Mouse (Mus musculus) forebrain, embryonic 10.5 days (tissue): ENCODE results near the gene Arhgap32. TPM values are rescaled to one million over a fixed set of nuclear protein-coding genes. Genes with fewer than 3 reads are reported as not detected.

Source experiments
- DNase-seq: peaks from one replicate; pipeline ENCODE4 v3.0.0-alpha.2; 2017; ENCODE audit warnings: low spot score; ENCODE audit errors: extremely low spot score
- H3K27ac ChIP-seq: fragments of 300-500 bp; sonication (generic); 2 replicates; pipeline ENCODE4 v1.5.1; 2016; ENCODE audit warnings: mild to moderate bottlenecking
- H3K27me3 ChIP-seq: fragments of 300-500 bp; sonication (generic); 2 replicates; pipeline ENCODE4 v1.6.1; 2016; ENCODE audit warnings: mild to moderate bottlenecking; ENCODE audit not compliant: poor library complexity, severe bottlenecking
- H3K36me3 ChIP-seq: fragments of 300-500 bp; sonication (generic); replicated peaks from 2 replicates; pipeline ENCODE4 v1.6.1; 2016; ENCODE audit warnings: mild to moderate bottlenecking, moderate library complexity
- H3K4me1 ChIP-seq: fragments of 300-500 bp; sonication (generic); 2 replicates; pipeline ENCODE4 v1.6.1; 2016
- H3K4me3 ChIP-seq: fragments of 300-500 bp; sonication (generic); 2 replicates; pipeline ENCODE4 v1.5.1; 2016; ENCODE audit warnings: mild to moderate bottlenecking, moderate library complexity
- H3K9me3 ChIP-seq: fragments of 300-500 bp; sonication (generic); 2 replicates; pipeline ENCODE4 v1.6.1; 2016; ENCODE audit warnings: mild to moderate bottlenecking, moderate library complexity
- WGBS: fragments of 180-500 bp; shearing (Covaris S2); methylation state at CpG from one replicate; pipeline ENCODE4 v1.1.7; 2016; 5-methylcytosine and 5-hydroxymethylcytosine counted together
- polyA plus RNA-seq: library from polyadenylated mRNA; unstranded; fragments of >200 nt; fragmentation: Nextera tagmentation; extraction: Ambion mirVana; gene quantifications from 2 replicates; pipeline ENCODE4 v1.2.1, GENCODE M21; 2016

Gene Arhgap32
- polyA plus RNA-seq, 1 experiment from 2014 or later = 4.5 TPM

DNA sequence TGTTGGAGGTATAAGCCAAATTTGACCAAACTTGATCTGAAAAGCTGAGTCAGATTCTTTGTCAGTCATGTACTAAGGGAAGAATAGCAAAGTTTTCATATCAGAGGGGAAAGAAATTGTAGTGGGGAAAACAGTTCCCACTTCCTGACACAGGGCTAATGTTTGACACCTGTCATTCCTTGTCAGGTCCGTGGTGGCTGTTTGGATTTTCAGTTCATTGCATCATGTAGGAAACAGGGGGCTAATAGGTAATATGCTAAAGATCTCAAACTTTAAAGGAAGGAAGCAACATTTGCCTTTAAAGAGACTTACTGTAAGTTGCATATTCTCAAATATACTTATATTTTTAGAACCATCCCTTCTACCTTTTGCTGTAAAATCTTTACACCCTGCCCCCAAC, 109.6 kb downstream of the Arhgap32 start:
- DNase-seq = no peak
- H3K4me3 ChIP-seq = no peak overlapping the region
- 83% methylated on average over 1 of the region's 1 CpGs for WGBS
- no peaks in the 10 kb centered on the region for H3K27me3 ChIP-seq
- no peaks in the 10 kb centered on the region for H3K36me3 ChIP-seq
- no peak overlapping the region for H3K27ac ChIP-seq
- H3K9me3 ChIP-seq = no peaks in the 10 kb centered on the region
- peaks cover 30% of the 10 kb centered on the region for H3K4me1 ChIP-seq

DNA sequence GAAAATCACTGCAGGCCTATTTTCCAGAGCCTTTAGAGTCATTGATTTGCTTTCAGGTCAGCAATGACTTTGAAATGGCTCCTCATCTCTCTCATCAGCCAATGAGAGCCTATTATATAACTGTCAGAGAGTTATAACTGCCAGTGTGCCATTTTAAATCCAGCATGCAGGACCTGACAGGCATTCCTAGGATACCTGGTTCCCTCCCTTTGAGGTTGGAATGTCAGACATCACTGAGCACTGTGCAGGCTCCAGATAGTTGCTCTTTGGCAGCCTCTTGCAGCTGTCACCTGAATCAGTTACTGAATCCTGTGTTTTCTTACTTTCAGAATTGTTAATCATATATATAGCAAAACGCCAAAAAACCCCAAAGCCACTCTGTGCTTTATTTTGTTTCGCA, 111.1 kb downstream of the Arhgap32 start:
- Histone ChIP-seq H3K27ac (no peak overlapping the region), H3K27me3 (no peaks in the 10 kb centered on the region), H3K4me1 (peaks cover 27% of the 10 kb centered on the region), H3K9me3 (no peaks in the 10 kb centered on the region), H3K36me3 (no peaks in the 10 kb centered on the region), H3K4me3 (no peak overlapping the region)
- 93% methylated on average over 2 of the region's 2 CpGs for WGBS
- DNase-seq = no peak

DNA sequence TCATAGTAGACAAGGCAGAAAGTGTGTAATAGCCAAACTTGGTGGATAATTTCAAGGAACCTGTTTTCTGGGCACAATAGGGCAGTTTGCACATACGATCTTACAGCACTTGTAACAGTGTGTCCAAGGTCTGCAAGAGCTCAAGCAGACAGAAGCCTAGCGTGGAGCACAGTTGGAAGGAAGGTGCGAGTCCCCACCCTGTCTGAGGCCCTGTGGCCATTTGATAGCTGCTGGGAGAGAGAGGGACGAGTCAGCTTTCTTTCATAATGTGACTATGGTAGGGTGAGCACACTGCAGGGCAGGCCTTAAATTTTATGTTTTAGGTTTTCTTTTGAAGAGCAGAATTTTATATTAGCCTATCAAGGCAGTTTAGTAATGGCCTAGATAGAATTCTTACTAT, 117.7 kb downstream of the Arhgap32 start:
- no peak for DNase-seq
- H3K9me3 ChIP-seq = no peaks in the 10 kb centered on the region
- WGBS = 88% methylated on average over 4 of the region's 4 CpGs
- no peaks in the 10 kb centered on the region for H3K4me1 ChIP-seq
- H3K4me3 ChIP-seq = no peak overlapping the region
- no peaks in the 10 kb centered on the region for H3K36me3 ChIP-seq
- H3K27me3 ChIP-seq = no peaks in the 10 kb centered on the region
- no peak overlapping the region for H3K27ac ChIP-seq

- Histone ChIP-seq H3K9me3 (no peaks in the 10 kb centered on the region), H3K27ac (no peak overlapping the region), H3K4me3 (no peak overlapping the region), H3K4me1 (no peaks in the 10 kb centered on the region), H3K27me3 (no peaks in the 10 kb centered on the region), H3K36me3 (0 out of 2 replicates have a peak, but pooled peaks cover 2% of the 10 kb centered on the region)
- WGBS = 92% methylated on average over 3 of the region's 3 CpGs
- no peak for DNase-seq
Observed at GRCm38 (mm10) chr9:32234767-32235489, 119.0 kb downstream of the Arhgap32 start.

GRCm38 (mm10) chr9:32238899-32239298, 123.0 kb downstream of the Arhgap32 start:
- DNase-seq = no peak
- peaks cover 2% of the 10 kb centered on the region; the same call in 1 of the 2 replicates for H3K36me3 ChIP-seq
- H3K27me3 ChIP-seq = no peaks in the 10 kb centered on the region
- H3K27ac ChIP-seq = no peak overlapping the region
- H3K4me3 ChIP-seq = no peak overlapping the region
- no peaks in the 10 kb centered on the region for H3K9me3 ChIP-seq
- 93% methylated on average over 10 of the region's 10 CpGs for WGBS
- H3K4me1 ChIP-seq = no peaks in the 10 kb centered on the region

DNA sequence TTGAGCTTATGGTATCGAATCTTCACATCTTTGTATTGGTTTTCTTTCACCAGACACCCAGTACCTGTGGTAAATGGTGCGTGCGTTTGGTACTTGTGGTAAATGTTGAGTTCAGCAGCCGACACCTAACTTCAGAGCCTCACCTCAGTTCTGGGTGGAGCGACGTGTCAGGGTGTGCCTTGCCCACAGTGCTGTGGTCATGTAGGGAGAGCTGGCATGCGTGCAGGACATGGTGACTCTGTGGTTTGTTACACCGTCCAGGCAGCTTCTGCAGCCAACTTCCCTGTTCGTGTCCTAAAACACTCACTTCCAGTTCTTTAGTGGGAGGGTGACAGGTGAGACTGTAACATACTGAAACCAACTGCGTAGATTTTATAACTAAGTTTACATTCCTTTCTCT, 123.5 kb downstream of the Arhgap32 start:
- Histone ChIP-seq H3K36me3 (peaks cover 2% of the 10 kb centered on the region; the same call in 1 of the 2 replicates), H3K9me3 (no peaks in the 10 kb centered on the region), H3K4me1 (no peaks in the 10 kb centered on the region), H3K27me3 (no peaks in the 10 kb centered on the region), H3K4me3 (no peak overlapping the region), H3K27ac (no peak overlapping the region)
- no peak for DNase-seq
- 94% methylated on average over 10 of the region's 10 CpGs for WGBS

- no peak for DNase-seq
- no peak overlapping the region for H3K27ac ChIP-seq
- 96% methylated on average over 5 of the region's 5 CpGs for WGBS
- H3K4me1 ChIP-seq = no peaks in the 10 kb centered on the region
- H3K9me3 ChIP-seq = no peaks in the 10 kb centered on the region
- no peak overlapping the region for H3K4me3 ChIP-seq
- no peaks in the 10 kb centered on the region for H3K27me3 ChIP-seq
- peaks cover 2% of the 10 kb centered on the region; the same call in 1 of the 2 replicates for H3K36me3 ChIP-seq
Observed at GRCm38 (mm10) chr9:32240449-32240848, 124.5 kb downstream of the Arhgap32 start.

GRCm38 (mm10) chr9:32241637-32242199, 125.8 kb downstream of the Arhgap32 start:
- no peak overlapping the region for H3K4me3 ChIP-seq
- no peaks in the 10 kb centered on the region for H3K4me1 ChIP-seq
- no peak for DNase-seq
- peaks cover 9% of the 10 kb centered on the region; the same call in 1 of the 2 replicates for H3K36me3 ChIP-seq
- H3K27ac ChIP-seq = no peak overlapping the region
- WGBS = 91% methylated on average over 9 of the region's 9 CpGs
- no peaks in the 10 kb centered on the region for H3K9me3 ChIP-seq
- H3K27me3 ChIP-seq = no peaks in the 10 kb centered on the region

DNA sequence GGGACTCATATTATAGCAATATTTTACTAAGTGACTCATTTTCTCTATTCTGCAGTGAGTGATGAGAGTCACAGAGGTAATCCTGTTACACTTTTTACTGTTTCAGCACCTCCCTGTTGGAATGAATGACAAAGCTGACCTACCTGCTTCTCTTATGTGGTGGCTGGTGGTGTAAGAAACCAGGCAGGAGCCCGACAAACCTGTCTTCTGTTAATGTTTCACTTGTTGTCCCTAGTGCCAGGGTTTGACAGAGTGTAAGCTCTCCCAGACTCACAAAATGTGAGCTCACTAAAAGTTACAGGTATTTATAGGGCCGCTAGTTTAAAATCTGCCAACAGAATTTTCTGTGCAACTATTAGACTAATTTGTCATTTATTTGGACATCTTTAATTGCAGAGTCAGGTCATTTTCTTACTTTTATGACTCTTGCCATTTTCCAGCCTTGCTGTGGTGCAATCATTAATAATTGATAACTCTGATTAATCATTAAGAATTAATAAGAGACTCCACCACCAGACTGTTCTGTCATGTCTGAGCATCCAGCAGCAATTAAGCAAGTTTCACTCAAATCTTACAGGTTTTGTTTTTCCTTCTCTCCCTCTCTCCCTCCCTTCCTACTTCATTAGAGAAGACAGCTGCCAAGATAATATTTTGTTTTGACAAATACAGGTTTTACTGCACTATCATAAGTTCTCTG, 127.1 kb downstream of the Arhgap32 start:
- Histone ChIP-seq H3K36me3 (peaks cover 20% of the 10 kb centered on the region), H3K27ac (no peak overlapping the region), H3K4me3 (no peak overlapping the region), H3K27me3 (no peaks in the 10 kb centered on the region), H3K9me3 (no peaks in the 10 kb centered on the region), H3K4me1 (no peaks in the 10 kb centered on the region)
- no peak for DNase-seq
- 83% methylated on average over 2 of the region's 2 CpGs for WGBS

- Histone ChIP-seq H3K4me3 (no peak overlapping the region), H3K27me3 (no peaks in the 10 kb centered on the region), H3K9me3 (no peaks in the 10 kb centered on the region), H3K4me1 (no peaks in the 10 kb centered on the region), H3K36me3 (peaks cover 30% of the 10 kb centered on the region), H3K27ac (no peak overlapping the region)
- no peak for DNase-seq
- WGBS = 90% methylated on average over 3 of the region's 3 CpGs
Observed at GRCm38 (mm10) chr9:32245237-32245636, 129.3 kb downstream of the Arhgap32 start.

- peaks cover 40% of the 10 kb centered on the region for H3K36me3 ChIP-seq
- no peak overlapping the region for H3K4me3 ChIP-seq
- H3K27ac ChIP-seq = no peak overlapping the region
- WGBS = 83% methylated on average over 6 of the region's 6 CpGs
- DNase-seq = no peak
- H3K27me3 ChIP-seq = no peaks in the 10 kb centered on the region
- no peaks in the 10 kb centered on the region for H3K9me3 ChIP-seq
- H3K4me1 ChIP-seq = no peaks in the 10 kb centered on the region
Observed at GRCm38 (mm10) chr9:32246123-32246716, 130.3 kb downstream of the Arhgap32 start.

- WGBS = 92% methylated on average over 4 of the region's 4 CpGs
Observed at GRCm38 (mm10) chr9:32250486-32250885, 134.6 kb downstream of the Arhgap32 start.

DNA sequence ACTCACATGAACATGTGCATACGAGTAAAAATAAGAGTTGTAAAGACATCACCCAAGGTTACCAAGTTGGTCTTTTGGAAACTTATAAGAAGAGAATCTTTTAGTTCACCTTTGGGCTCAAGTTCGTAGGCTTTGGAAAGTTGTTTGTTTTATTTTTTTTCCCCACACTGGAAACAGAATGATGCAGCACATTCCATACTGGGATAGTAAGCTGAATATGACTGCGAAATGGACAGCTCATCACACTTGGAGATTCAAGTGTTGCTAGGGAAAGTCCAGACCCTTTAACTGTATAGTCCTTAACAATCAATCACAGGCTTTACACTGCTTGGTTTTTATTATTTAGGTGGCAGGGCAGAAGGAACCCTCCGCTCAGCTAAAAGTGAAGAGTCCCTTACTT, 137.8 kb downstream of the Arhgap32 start:
- Histone ChIP-seq H3K27me3 (no peaks in the 10 kb centered on the region), H3K9me3 (no peaks in the 10 kb centered on the region), H3K4me3 (no peak overlapping the region), H3K27ac (no peak overlapping the region), H3K36me3 (peaks cover 75% of the 10 kb centered on the region), H3K4me1 (no peaks in the 10 kb centered on the region)
- DNase-seq = no peak
- 92% methylated on average over 4 of the region's 4 CpGs for WGBS

More at GRCm38 (mm10) chr9:32250486-32250885, 134.6 kb downstream of the Arhgap32 start:
- H3K4me3 ChIP-seq = no peak overlapping the region
- no peak overlapping the region for H3K27ac ChIP-seq
- no peaks in the 10 kb centered on the region for H3K27me3 ChIP-seq
- H3K4me1 ChIP-seq = no peaks in the 10 kb centered on the region
- peaks cover 64% of the 10 kb centered on the region for H3K36me3 ChIP-seq
- no peak for DNase-seq
- H3K9me3 ChIP-seq = no peaks in the 10 kb centered on the region
